ENCODE assay signal across 8 mouse cellular contexts in genomic region chr1:180428101-180428712, GRCm38 (mm10). TPM values are rescaled to one million over a fixed set of nuclear protein-coding genes. Genes with fewer than 3 reads are reported as not detected.
DNase-seq lines count a peak whose midpoint lies in the region; ATAC-seq and TF ChIP-seq lines count a peak whose summit lies in the region.

No protein-coding gene starts in this region.

- H3K4me2 ChIP-seq in kidney, embryonic 14.5 days (replicated peaks; ENCODE audit: low read depth, low read length): no peak overlapping the region

- H3K27me3 ChIP-seq in kidney, embryonic 14.5 days (ENCODE audit: control insufficient read depth, insufficient read depth, low read length): no peaks in the 10 kb centered on the region
- peaks cover 37% of the 10 kb centered on the region for H3K27me3 ChIP-seq in E14TG2a.4 (ENCODE audit: insufficient read depth, low read length)

- H3K9ac ChIP-seq in kidney, embryonic 14.5 days (ENCODE audit: low read depth, low read length): no peak overlapping the region

- peak; percentile 100 for TF ChIP-seq CTCF in E14TG2a.4 (conservative IDR thresholded peaks at IDR 0.05; ENCODE audit: low read length)
- peak; percentile 82 for TF ChIP-seq CTCF in bone marrow macrophage, adult 2 months (IDR thresholded peaks at IDR 0.05; ENCODE audit: low read depth, low read length)

- DNase-seq in kidney, adult 8-10 months: peak; percentile 43 to 46
- DNase-seq in forelimb bud, embryonic 11.5 days (ENCODE audit: low read depth, low spot score): peak; percentile 68
- DNase-seq in kidney, postnatal 4 days: peak; percentile 67 to 73
- DNase-seq in thymus, postnatal 14 days: peak; percentile 63

- no peaks in the 10 kb centered on the region for H3K4me1 ChIP-seq in kidney, embryonic 14.5 days (ENCODE audit: control insufficient read depth, insufficient read depth, low read length)
- peaks cover 16% of the 10 kb centered on the region for H3K4me1 ChIP-seq in E14TG2a.4 (replicated peaks; ENCODE audit: low read depth, low read length)
- H3K4me1 ChIP-seq in bone marrow macrophage, adult 2 months (ENCODE audit: control insufficient read depth, insufficient read depth, low read length): peaks cover 78% of the 10 kb centered on the region

- 31% methylated on average over 9 of the region's 9 CpGs for WGBS in kidney, embryonic 14.5 days

- ATAC-seq in kidney, embryonic 14.5 days (ENCODE audit: low FRiP score, low TSS enrichment): no peak
- ATAC-seq in megakaryocyte, adult 5-6 weeks (ENCODE audit: poor library complexity, severe bottlenecking): peak; percentile 34; the same call in 1 of the 2 replicates

- H3K36me3 ChIP-seq in kidney, embryonic 14.5 days (ENCODE audit: control insufficient read depth, insufficient read depth, low read length): no peaks in the 10 kb centered on the region; the same call in 1 of the 2 replicates
- no peaks in the 10 kb centered on the region for H3K36me3 ChIP-seq in E14TG2a.4 (ENCODE audit: insufficient read depth, low read length)

- no peak overlapping the region for H3K4me3 ChIP-seq in kidney, embryonic 14.5 days (ENCODE audit: low read length)
- no peak overlapping the region for H3K4me3 ChIP-seq in E14TG2a.4 (replicated peaks; ENCODE audit: low read length)
- peak overlapping the region; percentile 33 for H3K4me3 ChIP-seq in bone marrow macrophage, adult 2 months (ENCODE audit: insufficient read depth, low read length)

- H3K27ac ChIP-seq in kidney, embryonic 14.5 days (ENCODE audit: low read depth, low read length): no peak overlapping the region
- peak overlapping the region; percentile 98 for H3K27ac ChIP-seq in bone marrow macrophage, adult 2 months (ENCODE audit: insufficient read depth, low read depth, low read length)

- H3K9me3 ChIP-seq in kidney, embryonic 14.5 days (ENCODE audit: control insufficient read depth, low read length): no peaks in the 10 kb centered on the region
- no peaks in the 10 kb centered on the region for H3K9me3 ChIP-seq in E14TG2a.4 (ENCODE audit: low read length)

- TF ChIP-seq POLR2A in bone marrow macrophage, adult 2 months (IDR thresholded peaks at IDR 0.05; ENCODE audit: borderline replicate concordance, low read depth, low read length): no peak

RNA-seq across cellular contexts. Expression of gene Stum, which starts 55.1 kb away (rescaled TPM):
- polyA plus RNA-seq in kidney, embryonic 14.5 days (2014; fragmentation: Nextera tagmentation; extraction: Ambion mirVana): 1.7 and 1.8 TPM in 2 replicates
- polyA plus RNA-seq in bone marrow macrophage, adult 2 months (2012; ENCODE audit: insufficient read depth, insufficient read length, missing spikeins): not detected in 2 replicates
- total RNA-seq in megakaryocyte, adult 5-6 weeks (2015): not detected in 2 replicates
- total RNA-seq in megakaryocyte, adult 5-6 weeks (2017): not detected in 2 replicates
